Mouse (Mus musculus) embryonic facial prominence, embryonic 13.5 days (tissue): ENCODE data around the gene Baz2b. TPM values are rescaled to one million over a fixed set of nuclear protein-coding genes. Genes with fewer than 3 reads are reported as not detected.

Experiments
- ATAC-seq: fragments of 200-750 bp; cut with Nextera tagmentation; 2 replicates; pipeline ENCODE4 v1.8.0; 2017; ENCODE audit warnings: low read depth; ENCODE audit not compliant: insufficient number of reproducible peaks, insufficient read depth, low FRiP score, low TSS enrichment
- H3K27ac ChIP-seq: fragments of 300-500 bp; sonication (generic); 2 replicates; pipeline ENCODE4 v1.5.1; 2015; ENCODE audit warnings: moderate library complexity, mild to moderate bottlenecking, inconsistent platforms
- H3K27me3 ChIP-seq: fragments of 300-500 bp; sonication (generic); 2 replicates; pipeline ENCODE4 v1.6.1; 2015; ENCODE audit warnings: mild to moderate bottlenecking, inconsistent platforms
- H3K36me3 ChIP-seq: fragments of 300-500 bp; sonication (generic); 2 replicates; pipeline ENCODE4 v1.6.1; 2015; ENCODE audit warnings: mild to moderate bottlenecking, inconsistent platforms
- H3K4me1 ChIP-seq: fragments of 300-500 bp; sonication (generic); 2 replicates; pipeline ENCODE4 v1.6.1; 2015; ENCODE audit warnings: inconsistent platforms
- H3K4me2 ChIP-seq: fragments of 300-500 bp; sonication (generic); 2 replicates; pipeline ENCODE4 v1.6.1; 2015; ENCODE audit warnings: moderate library complexity, mild to moderate bottlenecking, inconsistent platforms
- H3K4me3 ChIP-seq: fragments of 300-500 bp; sonication (generic); 2 replicates; pipeline ENCODE4 v1.5.1; 2015; ENCODE audit warnings: mild to moderate bottlenecking, inconsistent platforms
- H3K9ac ChIP-seq: fragments of 300-500 bp; sonication (generic); 2 replicates; pipeline ENCODE4 v1.6.1; 2015; ENCODE audit warnings: mild to moderate bottlenecking, inconsistent platforms
- H3K9me3 ChIP-seq: fragments of 300-500 bp; sonication (generic); 2 replicates; pipeline ENCODE4 v1.6.1; 2016; ENCODE audit warnings: inconsistent platforms
- WGBS: fragments of 180-500 bp; shearing (Covaris S2); methylation state at CpG from one replicate; pipeline ENCODE4 v1.1.7; 2015; ENCODE audit warnings: mixed read lengths; 5-methylcytosine and 5-hydroxymethylcytosine counted together
- polyA plus RNA-seq: library from polyadenylated mRNA; unstranded; fragments of >200 nt; fragmentation: Nextera tagmentation; extraction: Ambion mirVana; gene quantifications from 2 replicates; pipeline ENCODE4 v1.2.1, GENCODE M21; 2015

Baz2b gene
- polyA plus RNA-seq, 1 experiment from 2014 or later = 70.2 TPM

- Histone ChIP-seq H3K9me3 (no peaks in the 10 kb centered on the region), H3K27ac (no peak overlapping the region), H3K4me1 (no peaks in the 10 kb centered on the region), H3K27me3 (no peaks in the 10 kb centered on the region), H3K4me2 (no peak overlapping the region), H3K9ac (no peak overlapping the region), H3K4me3 (no peak overlapping the region), H3K36me3 (no peaks in the 10 kb centered on the region)
- whole genome bisulfite sequencing = 29% methylated on average over 1 of the region's 1 CpGs
- ATAC-seq = no peak
Measured at GRCm38 (mm10) chr2:60196841-60197240, 12.8 kb downstream of the Baz2b start.

DNA sequence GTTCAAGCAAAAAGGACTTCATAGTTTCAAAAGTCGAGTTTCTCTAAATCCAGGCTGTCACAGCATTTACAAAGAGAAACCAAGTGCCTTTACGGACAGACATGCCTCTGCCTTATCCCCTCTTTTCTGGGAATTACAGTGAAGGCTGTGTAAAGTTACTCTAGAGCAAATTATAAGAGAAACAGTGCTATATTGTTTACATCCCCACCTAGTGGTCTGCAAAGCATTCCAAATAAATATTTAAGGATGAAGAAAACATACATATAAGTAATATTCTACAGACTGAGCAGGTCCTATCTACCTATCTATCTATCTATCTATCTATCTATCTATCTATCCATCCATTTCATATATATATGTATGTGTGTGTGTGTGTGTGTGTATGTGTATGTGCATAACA lies 27.9 kb downstream of the Baz2b start:
- no peaks in the 10 kb centered on the region for H3K4me1 ChIP-seq
- no peaks in the 10 kb centered on the region for H3K9me3 ChIP-seq
- ATAC-seq = no peak
- H3K36me3 ChIP-seq = no peaks in the 10 kb centered on the region
- H3K4me3 ChIP-seq = no peak overlapping the region
- no peaks in the 10 kb centered on the region for H3K27me3 ChIP-seq
- H3K27ac ChIP-seq = no peak overlapping the region
- WGBS = 42% methylated on average over 2 of the region's 2 CpGs
- H3K4me2 ChIP-seq = no peak overlapping the region
- H3K9ac ChIP-seq = no peak overlapping the region

- no peak for ATAC-seq
- H3K9ac ChIP-seq = no peak overlapping the region
Measured at GRCm38 (mm10) chr2:60177490-60177889, 32.1 kb downstream of the Baz2b start.

GRCm38 (mm10) chr2:60176087-60176486 lies 33.6 kb downstream of the Baz2b start:
- no peaks in the 10 kb centered on the region for H3K36me3 ChIP-seq
- H3K4me1 ChIP-seq = peaks cover 11% of the 10 kb centered on the region
- H3K9ac ChIP-seq = no peak overlapping the region
- H3K27ac ChIP-seq = no peak overlapping the region
- ATAC-seq = no peak
- no peak overlapping the region for H3K4me3 ChIP-seq
- 0 out of 2 replicates have a peak, but pooled peaks cover 4% of the 10 kb centered on the region for H3K9me3 ChIP-seq
- H3K27me3 ChIP-seq = no peaks in the 10 kb centered on the region
- WGBS = 85% methylated on average over 5 of the region's 5 CpGs
- H3K4me2 ChIP-seq = no peak overlapping the region

More at GRCm38 (mm10) chr2:60177490-60177889, 32.1 kb downstream of the Baz2b start:
- Histone ChIP-seq H3K36me3 (no peaks in the 10 kb centered on the region), H3K27me3 (no peaks in the 10 kb centered on the region), H3K4me3 (no peak overlapping the region), H3K4me2 (no peak overlapping the region), H3K4me1 (no peaks in the 10 kb centered on the region), H3K27ac (no peak overlapping the region), H3K9me3 (0 out of 2 replicates have a peak, but pooled peaks cover 4% of the 10 kb centered on the region)
- WGBS = 81% methylated on average over 3 of the region's 3 CpGs

- 0 out of 2 replicates have a peak, but pooled peaks cover 4% of the 10 kb centered on the region for H3K9me3 ChIP-seq
Measured at GRCm38 (mm10) chr2:60175078-60175477, 34.6 kb downstream of the Baz2b start.

DNA sequence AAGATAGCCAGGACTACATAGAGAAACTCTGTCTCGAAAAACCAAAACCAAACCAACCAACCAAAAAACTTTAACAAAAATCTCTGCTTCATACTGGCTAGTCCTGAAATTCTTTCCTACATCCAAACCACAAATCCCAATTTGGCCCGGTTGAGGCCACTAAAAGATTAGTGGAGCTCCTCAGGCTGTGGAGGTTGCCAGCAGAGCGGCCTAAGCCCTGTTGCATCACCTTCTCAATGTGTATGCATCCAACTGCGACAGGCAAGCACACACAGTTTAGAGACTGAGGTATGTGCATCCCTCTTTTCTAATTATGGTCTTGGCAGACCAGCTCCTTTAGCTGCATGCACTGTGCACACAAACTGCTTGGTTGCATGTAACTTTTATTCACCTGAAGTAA lies 36.0 kb downstream of the Baz2b start:
- no peak overlapping the region for H3K27ac ChIP-seq
- H3K4me1 ChIP-seq = peaks cover 14% of the 10 kb centered on the region
- H3K4me3 ChIP-seq = no peak overlapping the region
- 0 out of 2 replicates have a peak, but pooled peaks cover 4% of the 10 kb centered on the region for H3K9me3 ChIP-seq
- ATAC-seq = no peak
- WGBS = 82% methylated on average over 4 of the region's 4 CpGs
- no peak overlapping the region for H3K9ac ChIP-seq
- H3K4me2 ChIP-seq = no peak overlapping the region
- no peaks in the 10 kb centered on the region for H3K27me3 ChIP-seq
- no peaks in the 10 kb centered on the region for H3K36me3 ChIP-seq

More at GRCm38 (mm10) chr2:60175078-60175477, 34.6 kb downstream of the Baz2b start:
- Histone ChIP-seq H3K27ac (no peak overlapping the region), H3K9ac (no peak overlapping the region), H3K4me2 (no peak overlapping the region), H3K4me1 (peaks cover 14% of the 10 kb centered on the region), H3K36me3 (no peaks in the 10 kb centered on the region), H3K27me3 (no peaks in the 10 kb centered on the region), H3K4me3 (no peak overlapping the region)
- ATAC-seq = no peak
- WGBS = 90% methylated on average over 3 of the region's 4 CpGs

DNA sequence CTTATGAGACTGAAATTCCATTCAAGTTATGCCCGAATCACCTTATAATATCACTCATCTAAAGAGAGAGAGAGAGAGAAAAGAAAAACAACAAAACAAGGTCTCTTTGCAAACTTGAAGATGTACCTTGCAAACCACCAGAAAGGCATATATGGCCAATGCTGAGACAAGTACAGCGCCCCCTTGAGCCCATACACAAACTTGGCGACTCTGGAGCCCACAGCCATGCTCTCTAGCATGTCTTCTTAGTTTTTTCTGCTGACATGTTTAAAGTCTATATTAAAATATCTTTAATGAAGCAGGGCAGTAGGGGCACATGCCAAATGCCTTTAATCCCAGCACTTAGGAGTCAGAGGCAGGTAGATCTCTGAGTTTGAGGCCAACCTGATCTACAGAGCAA lies 36.4 kb downstream of the Baz2b start:
- H3K27me3 ChIP-seq = no peaks in the 10 kb centered on the region
- H3K4me2 ChIP-seq = no peak overlapping the region
- H3K27ac ChIP-seq = no peak overlapping the region
- H3K4me1 ChIP-seq = peaks cover 14% of the 10 kb centered on the region
- H3K36me3 ChIP-seq = no peaks in the 10 kb centered on the region
- no peak overlapping the region for H3K4me3 ChIP-seq
- 62% methylated on average over 3 of the region's 3 CpGs for WGBS
- ATAC-seq = no peak
- no peak overlapping the region for H3K9ac ChIP-seq
- H3K9me3 ChIP-seq = 0 out of 2 replicates have a peak, but pooled peaks cover 4% of the 10 kb centered on the region

GRCm38 (mm10) chr2:60172531-60172914 lies 37.1 kb downstream of the Baz2b start:
- peaks cover 14% of the 10 kb centered on the region for H3K4me1 ChIP-seq
- H3K27me3 ChIP-seq = no peaks in the 10 kb centered on the region
- H3K27ac ChIP-seq = no peak overlapping the region
- no peak for ATAC-seq
- 77% methylated on average over 2 of the region's 2 CpGs for WGBS
- no peaks in the 10 kb centered on the region for H3K36me3 ChIP-seq
- no peak overlapping the region for H3K4me2 ChIP-seq
- H3K9ac ChIP-seq = no peak overlapping the region
- 0 out of 2 replicates have a peak, but pooled peaks cover 4% of the 10 kb centered on the region for H3K9me3 ChIP-seq
- H3K4me3 ChIP-seq = no peak overlapping the region

DNA sequence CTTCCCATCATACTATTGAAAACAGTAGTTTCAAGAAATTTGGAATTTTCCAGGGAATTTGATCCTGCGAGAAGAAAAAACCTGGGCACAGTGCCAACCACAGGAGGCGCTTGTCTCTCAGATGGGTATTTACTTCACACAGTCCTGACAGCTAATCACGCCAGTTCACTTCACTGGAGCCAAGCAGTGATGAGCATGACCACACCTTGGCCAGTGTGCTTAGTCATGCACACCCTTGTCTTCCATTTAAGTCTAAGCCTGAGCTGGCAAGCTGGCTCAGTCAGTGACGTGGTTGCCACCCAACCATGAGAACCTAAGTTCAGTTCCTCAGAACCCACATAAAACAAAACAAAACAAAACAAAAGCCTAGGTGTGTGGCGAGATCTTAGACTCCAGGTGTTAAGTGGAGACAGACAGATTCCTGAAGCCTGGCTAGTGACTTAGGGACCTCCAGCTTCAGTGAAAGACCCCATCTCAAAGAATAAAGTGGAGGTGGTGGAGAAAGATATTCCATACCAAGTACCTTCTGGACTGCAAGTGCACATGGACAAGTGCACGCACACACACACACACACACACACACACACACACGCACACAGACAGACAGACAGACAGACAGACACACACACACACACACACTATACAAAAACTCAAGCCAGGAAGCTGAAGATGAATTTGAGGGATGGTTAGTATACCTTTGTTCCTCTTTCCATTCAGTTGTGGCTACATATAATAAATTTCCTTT lies 37.7 kb downstream of the Baz2b start:
- peak overlapping the region; percentile 33; the same call in 1 of the 2 replicates for H3K27ac ChIP-seq
- peaks cover 14% of the 10 kb centered on the region for H3K4me1 ChIP-seq
- 53% methylated on average over 7 of the region's 7 CpGs for WGBS
- no peaks in the 10 kb centered on the region for H3K36me3 ChIP-seq
- no peaks in the 10 kb centered on the region for H3K27me3 ChIP-seq
- H3K4me2 ChIP-seq = no peak overlapping the region
- H3K9me3 ChIP-seq = 0 out of 2 replicates have a peak, but pooled peaks cover 4% of the 10 kb centered on the region
- H3K9ac ChIP-seq = no peak overlapping the region
- no peak for ATAC-seq
- no peak overlapping the region for H3K4me3 ChIP-seq

GRCm38 (mm10) chr2:60166878-60167277 lies 42.8 kb downstream of the Baz2b start:
- Histone ChIP-seq H3K4me3 (no peak overlapping the region), H3K36me3 (no peaks in the 10 kb centered on the region), H3K9me3 (no peaks in the 10 kb centered on the region), H3K27me3 (no peaks in the 10 kb centered on the region), H3K27ac (no peak overlapping the region), H3K4me2 (no peak overlapping the region), H3K4me1 (peaks cover 11% of the 10 kb centered on the region), H3K9ac (no peak overlapping the region)
- 92% methylated on average over 4 of the region's 4 CpGs for WGBS
- no peak for ATAC-seq

GRCm38 (mm10) chr2:60165679-60166078 lies 44.0 kb downstream of the Baz2b start:
- H3K27ac ChIP-seq = no peak overlapping the region
- no peaks in the 10 kb centered on the region for H3K27me3 ChIP-seq
- H3K36me3 ChIP-seq = no peaks in the 10 kb centered on the region
- no peak overlapping the region for H3K4me2 ChIP-seq
- no peak overlapping the region for H3K9ac ChIP-seq
- no peaks in the 10 kb centered on the region for H3K4me1 ChIP-seq
- H3K4me3 ChIP-seq = no peak overlapping the region
- no peak for ATAC-seq
- WGBS = 93% methylated on average over 11 of the region's 11 CpGs
- H3K9me3 ChIP-seq = no peaks in the 10 kb centered on the region

GRCm38 (mm10) chr2:60163744-60164143 lies 45.9 kb downstream of the Baz2b start:
- H3K4me1 ChIP-seq = no peaks in the 10 kb centered on the region
- 70% methylated on average over 2 of the region's 2 CpGs for WGBS

More at GRCm38 (mm10) chr2:60163744-60164143, 45.9 kb downstream of the Baz2b start:
- H3K4me2 ChIP-seq = no peak overlapping the region
- no peak overlapping the region for H3K9ac ChIP-seq
- no peaks in the 10 kb centered on the region for H3K9me3 ChIP-seq
- H3K36me3 ChIP-seq = peaks cover 1% of the 10 kb centered on the region; the same call in 1 of the 2 replicates
- no peak for ATAC-seq
- H3K4me3 ChIP-seq = no peak overlapping the region
- no peak overlapping the region for H3K27ac ChIP-seq
- H3K27me3 ChIP-seq = no peaks in the 10 kb centered on the region
